Mouse (Mus musculus): ENCODE measurements around the gene Higd1b.

GRCm38 (mm10) chr11:102874801-102875334 lies 39.2 kb downstream of the Higd1b start:
- TF ChIP-seq CTCF (IDR thresholded peaks at IDR 0.05), result no peak
- TF ChIP-seq POLR2A (IDR thresholded peaks at IDR 0.05; ENCODE audit: insufficient read depth, low read depth, low read length), result no peak
- no peak for TF ChIP-seq EP300 (IDR thresholded peaks at IDR 0.05; ENCODE audit: insufficient read depth, low read depth, low read length)
